Mouse (Mus musculus) cortical plate, adult 2 months (tissue): ENCODE results near the gene Akr1d1.

ENCODE experiments used
- CTCF ChIP-seq: fragments of 200-500 bp; IDR thresholded peaks from 2 replicates; pipeline ENCODE4 v1.5.1; 2011; ENCODE audit warnings: mild to moderate bottlenecking, control low read depth, low read length; ENCODE audit not compliant: insufficient read depth; ENCODE audit errors: extremely low read depth
- POLR2A ChIP-seq: fragments of 200-500 bp; IDR thresholded peaks from 2 replicates; pipeline ENCODE4 v1.6.1; 2011; ENCODE audit warnings: mild to moderate bottlenecking, low read length, control low read depth; ENCODE audit not compliant: insufficient read depth; ENCODE audit errors: extremely low read depth

GRCm38 (mm10) chr6:37597088-37597487 is 67.1 kb downstream of the Akr1d1 start:
- no peak for TF ChIP-seq POLR2A
- TF ChIP-seq CTCF = no peak
